Mouse (Mus musculus): ENCODE measurements around the gene Rpl18. TPM values are rescaled to one million over a fixed set of nuclear protein-coding genes. Genes with fewer than 3 reads are reported as not detected.

The Rpl18 gene
- polyA plus RNA-seq (2014; fragmentation: Nextera tagmentation; extraction: Ambion mirVana): 631 and 710 TPM in 2 replicates

GRCm38 (mm10) chr7:45715090-45715708 is at the start of gene Rpl18:
Gene Rpl18, plus strand, starts transcription at chr7:45715457.
- H3K27me3 ChIP-seq (ENCODE audit: control insufficient read depth, insufficient read depth, low read length): no peaks in the 10 kb centered on the region
- peak within 1 kb of the TSS; percentile 96 for H3K4me2 ChIP-seq (ENCODE audit: low read length)
- ATAC-seq (ENCODE audit: low FRiP score, low TSS enrichment) (peak; percentile 92), DNase-seq (peak; percentile 98)
- H3K9ac ChIP-seq (replicated peaks; ENCODE audit: low read length): peak within 1 kb of the TSS; percentile 76
- peaks cover 46% of the 10 kb centered on the region for H3K36me3 ChIP-seq (ENCODE audit: control insufficient read depth, insufficient read depth, low read length)
- H3K4me1 ChIP-seq (ENCODE audit: control insufficient read depth, insufficient read depth, low read length): peaks cover 42% of the 10 kb centered on the region
- WGBS: 8% methylated on average over 34 of the region's 34 CpGs
- no peaks in the 10 kb centered on the region for H3K9me3 ChIP-seq (ENCODE audit: control insufficient read depth, low read length)
- peak within 1 kb of the TSS; percentile 74 for H3K27ac ChIP-seq (replicated peaks; ENCODE audit: low read depth, low read length)
- H3K4me3 ChIP-seq (replicated peaks; ENCODE audit: low read depth, low read length): peak within 1 kb of the TSS; percentile 66

DNA sequence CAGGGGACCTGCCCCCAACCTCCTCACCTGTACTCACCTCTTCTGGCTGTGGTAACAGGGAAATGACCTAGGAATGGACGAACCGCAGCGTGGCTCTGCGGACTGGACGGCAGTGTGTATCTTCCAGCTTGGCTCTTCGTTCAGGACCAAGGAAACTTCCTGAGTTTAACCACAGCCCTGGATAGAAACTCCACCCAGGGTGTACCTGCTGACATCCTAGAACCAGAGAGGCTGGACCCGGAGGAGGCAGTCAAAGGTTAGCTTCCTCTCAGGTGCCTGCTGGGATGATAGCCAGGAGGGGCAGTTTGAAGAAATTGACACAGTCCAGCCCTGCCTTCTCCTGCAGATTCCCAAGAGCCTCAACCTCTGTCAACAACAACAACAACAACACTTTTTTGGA is 49.1 kb upstream of the Rpl18 start, which contains the start of gene Fut2:
Gene Fut2, minus strand, starts transcription at position 234 of the 400 bp plus-strand sequence.
- H3K4me1 ChIP-seq (ENCODE audit: control insufficient read depth, insufficient read depth, low read length): no peaks in the 10 kb centered on the region
- no peak within 1 kb of the TSS for H3K4me3 ChIP-seq (replicated peaks; ENCODE audit: low read depth, low read length)
- H3K4me2 ChIP-seq (ENCODE audit: low read length): no peak within 1 kb of the TSS
- H3K9ac ChIP-seq (replicated peaks; ENCODE audit: low read length): no peak within 1 kb of the TSS
- H3K27me3 ChIP-seq (ENCODE audit: control insufficient read depth, insufficient read depth, low read length): no peaks in the 10 kb centered on the region
- DNase-seq: no peak
- no peak for ATAC-seq (ENCODE audit: low FRiP score, low TSS enrichment)
- H3K36me3 ChIP-seq (ENCODE audit: control insufficient read depth, insufficient read depth, low read length): no peaks in the 10 kb centered on the region
- WGBS: 86% methylated on average over 7 of the region's 7 CpGs
- no peaks in the 10 kb centered on the region for H3K9me3 ChIP-seq (ENCODE audit: control insufficient read depth, low read length)
- H3K27ac ChIP-seq (replicated peaks; ENCODE audit: low read depth, low read length): no peak within 1 kb of the TSS

DNA sequence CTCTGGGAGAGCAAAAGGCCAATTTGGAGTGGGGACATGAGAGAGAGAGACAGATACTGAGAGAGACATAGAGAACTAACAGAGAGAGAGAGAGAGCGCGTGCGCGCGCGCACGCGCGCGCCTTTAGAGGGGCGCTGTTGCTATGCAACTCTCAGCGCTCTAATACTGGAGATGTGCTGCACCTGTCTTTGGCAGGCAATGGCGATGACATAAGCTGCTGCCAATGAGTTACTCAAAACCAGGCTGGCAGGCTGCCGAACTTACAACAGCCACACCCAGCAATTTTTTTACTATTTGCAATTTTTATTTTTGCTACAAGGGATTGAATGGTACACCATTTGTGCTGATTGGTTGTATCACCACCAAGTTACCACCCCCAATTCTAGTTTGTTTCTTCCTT is 47.5 kb upstream of the Rpl18 start:
- Histone ChIP-seq H3K27ac (replicated peaks; ENCODE audit: low read depth, low read length) (no peak overlapping the region), H3K9ac (replicated peaks; ENCODE audit: low read length) (no peak overlapping the region), H3K4me2 (ENCODE audit: low read length) (no peak overlapping the region), H3K36me3 (ENCODE audit: control insufficient read depth, insufficient read depth, low read length) (no peaks in the 10 kb centered on the region), H3K9me3 (ENCODE audit: control insufficient read depth, low read length) (no peaks in the 10 kb centered on the region), H3K27me3 (ENCODE audit: control insufficient read depth, insufficient read depth, low read length) (no peaks in the 10 kb centered on the region), H3K4me1 (ENCODE audit: control insufficient read depth, insufficient read depth, low read length) (no peaks in the 10 kb centered on the region), H3K4me3 (replicated peaks; ENCODE audit: low read depth, low read length) (no peak overlapping the region)
- WGBS: 67% methylated on average over 14 of the region's 14 CpGs
- DNase-seq: peak; percentile 42
- no peak for ATAC-seq (ENCODE audit: low FRiP score, low TSS enrichment)

- ATAC-seq (ENCODE audit: low FRiP score, low TSS enrichment) (no peak), DNase-seq (no peak)
- Histone ChIP-seq H3K27ac (replicated peaks; ENCODE audit: low read depth, low read length) (no peak overlapping the region), H3K27me3 (ENCODE audit: control insufficient read depth, insufficient read depth, low read length) (no peaks in the 10 kb centered on the region), H3K9me3 (ENCODE audit: control insufficient read depth, low read length) (no peaks in the 10 kb centered on the region), H3K4me2 (ENCODE audit: low read length) (no peak overlapping the region), H3K4me1 (ENCODE audit: control insufficient read depth, insufficient read depth, low read length) (no peaks in the 10 kb centered on the region), H3K9ac (replicated peaks; ENCODE audit: low read length) (no peak overlapping the region), H3K4me3 (replicated peaks; ENCODE audit: low read depth, low read length) (no peak overlapping the region), H3K36me3 (ENCODE audit: control insufficient read depth, insufficient read depth, low read length) (no peaks in the 10 kb centered on the region)
- 95% methylated on average over 9 of the region's 9 CpGs for WGBS
These were observed 46.3 kb upstream of the Rpl18 start for GRCm38 (mm10) chr7:45668921-45669320.

- DNase-seq: no peak
- Histone ChIP-seq H3K9ac (replicated peaks; ENCODE audit: low read length) (no peak overlapping the region), H3K4me3 (replicated peaks; ENCODE audit: low read depth, low read length) (no peak overlapping the region), H3K4me1 (ENCODE audit: control insufficient read depth, insufficient read depth, low read length) (no peaks in the 10 kb centered on the region), H3K4me2 (ENCODE audit: low read length) (no peak overlapping the region), H3K9me3 (ENCODE audit: control insufficient read depth, low read length) (no peaks in the 10 kb centered on the region), H3K27me3 (ENCODE audit: control insufficient read depth, insufficient read depth, low read length) (no peaks in the 10 kb centered on the region), H3K36me3 (ENCODE audit: control insufficient read depth, insufficient read depth, low read length) (no peaks in the 10 kb centered on the region), H3K27ac (replicated peaks; ENCODE audit: low read depth, low read length) (no peak overlapping the region)
- 79% methylated on average over 7 of the region's 7 CpGs for WGBS
- ATAC-seq (ENCODE audit: low FRiP score, low TSS enrichment): no peak
These were observed 37.5 kb upstream of the Rpl18 start for GRCm38 (mm10) chr7:45677627-45678295.

GRCm38 (mm10) chr7:45678513-45678912 is 36.7 kb upstream of the Rpl18 start:
- H3K4me1 ChIP-seq (ENCODE audit: control insufficient read depth, insufficient read depth, low read length): no peaks in the 10 kb centered on the region
- no peak overlapping the region for H3K4me3 ChIP-seq (replicated peaks; ENCODE audit: low read depth, low read length)
- no peak overlapping the region for H3K9ac ChIP-seq (replicated peaks; ENCODE audit: low read length)
- no peaks in the 10 kb centered on the region for H3K36me3 ChIP-seq (ENCODE audit: control insufficient read depth, insufficient read depth, low read length)
- 94% methylated on average over 14 of the region's 14 CpGs for WGBS
- H3K9me3 ChIP-seq (ENCODE audit: control insufficient read depth, low read length): no peaks in the 10 kb centered on the region
- no peak overlapping the region for H3K27ac ChIP-seq (replicated peaks; ENCODE audit: low read depth, low read length)
- no peaks in the 10 kb centered on the region for H3K27me3 ChIP-seq (ENCODE audit: control insufficient read depth, insufficient read depth, low read length)
- ATAC-seq (ENCODE audit: low FRiP score, low TSS enrichment): no peak
- no peak overlapping the region for H3K4me2 ChIP-seq (ENCODE audit: low read length)
- no peak for DNase-seq

DNA sequence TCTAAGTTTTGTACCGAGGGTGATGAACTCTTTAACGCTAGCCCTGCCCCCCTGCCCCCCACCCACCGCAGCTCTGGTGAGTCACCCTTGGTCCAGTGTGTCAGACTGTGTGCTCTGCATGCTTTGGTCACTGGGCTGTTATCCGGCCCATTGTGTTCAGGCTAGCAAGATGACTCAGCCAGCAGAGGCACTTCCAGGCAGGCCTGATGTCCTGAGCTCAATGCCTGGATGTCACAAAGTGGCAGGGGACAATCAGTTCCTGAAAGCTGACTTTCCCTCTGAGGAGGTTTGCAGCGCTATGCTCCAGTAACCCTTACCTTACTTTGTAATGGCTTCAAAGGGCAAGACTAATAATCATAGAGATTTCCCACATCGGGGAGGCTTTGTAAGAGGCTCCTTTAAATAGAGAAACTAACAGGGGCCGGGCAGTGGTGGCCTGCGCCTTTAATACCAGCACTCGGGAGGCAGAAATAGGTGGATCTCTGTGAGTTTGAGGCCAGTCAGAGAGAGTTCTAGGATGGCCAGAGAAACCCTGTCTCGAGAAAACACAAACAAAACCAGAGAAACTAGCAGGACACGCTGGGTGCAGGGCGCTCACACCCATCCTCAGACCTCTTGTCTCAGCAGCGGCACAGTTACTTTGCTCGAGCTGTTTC is 35.2 kb upstream of the Rpl18 start:
- no peak overlapping the region for H3K27ac ChIP-seq (replicated peaks; ENCODE audit: low read depth, low read length)
- H3K27me3 ChIP-seq (ENCODE audit: control insufficient read depth, insufficient read depth, low read length): no peaks in the 10 kb centered on the region
- DNase-seq: no peak
- H3K4me2 ChIP-seq (ENCODE audit: low read length): no peak overlapping the region
- ATAC-seq (ENCODE audit: low FRiP score, low TSS enrichment): no peak
- 47% methylated on average over 14 of the region's 14 CpGs for WGBS
- no peaks in the 10 kb centered on the region for H3K9me3 ChIP-seq (ENCODE audit: control insufficient read depth, low read length)
- no peaks in the 10 kb centered on the region for H3K36me3 ChIP-seq (ENCODE audit: control insufficient read depth, insufficient read depth, low read length)
- no peak overlapping the region for H3K9ac ChIP-seq (replicated peaks; ENCODE audit: low read length)
- no peak overlapping the region for H3K4me3 ChIP-seq (replicated peaks; ENCODE audit: low read depth, low read length)
- H3K4me1 ChIP-seq (ENCODE audit: control insufficient read depth, insufficient read depth, low read length): no peaks in the 10 kb centered on the region

GRCm38 (mm10) chr7:45681046-45681736 is 34.1 kb upstream of the Rpl18 start:
- no peak overlapping the region for H3K4me3 ChIP-seq (replicated peaks; ENCODE audit: low read depth, low read length)
- no peak overlapping the region for H3K9ac ChIP-seq (replicated peaks; ENCODE audit: low read length)
- WGBS: 89% methylated on average over 8 of the region's 8 CpGs
- no peak overlapping the region for H3K27ac ChIP-seq (replicated peaks; ENCODE audit: low read depth, low read length)
- no peaks in the 10 kb centered on the region for H3K27me3 ChIP-seq (ENCODE audit: control insufficient read depth, insufficient read depth, low read length)
- no peak overlapping the region for H3K4me2 ChIP-seq (ENCODE audit: low read length)
- H3K9me3 ChIP-seq (ENCODE audit: control insufficient read depth, low read length): no peaks in the 10 kb centered on the region
- no peaks in the 10 kb centered on the region for H3K4me1 ChIP-seq (ENCODE audit: control insufficient read depth, insufficient read depth, low read length)
- H3K36me3 ChIP-seq (ENCODE audit: control insufficient read depth, insufficient read depth, low read length): no peaks in the 10 kb centered on the region
- ATAC-seq (ENCODE audit: low FRiP score, low TSS enrichment) (no peak), DNase-seq (no peak)
